Mouse (Mus musculus): Measurements from ENCODE around the gene Idh3a. TPM values are rescaled to one million over a fixed set of nuclear protein-coding genes. Genes with fewer than 3 reads are reported as not detected.

Idh3a gene
- polyA plus RNA-seq, 1 experiment: 84.4 TPM

DNA sequence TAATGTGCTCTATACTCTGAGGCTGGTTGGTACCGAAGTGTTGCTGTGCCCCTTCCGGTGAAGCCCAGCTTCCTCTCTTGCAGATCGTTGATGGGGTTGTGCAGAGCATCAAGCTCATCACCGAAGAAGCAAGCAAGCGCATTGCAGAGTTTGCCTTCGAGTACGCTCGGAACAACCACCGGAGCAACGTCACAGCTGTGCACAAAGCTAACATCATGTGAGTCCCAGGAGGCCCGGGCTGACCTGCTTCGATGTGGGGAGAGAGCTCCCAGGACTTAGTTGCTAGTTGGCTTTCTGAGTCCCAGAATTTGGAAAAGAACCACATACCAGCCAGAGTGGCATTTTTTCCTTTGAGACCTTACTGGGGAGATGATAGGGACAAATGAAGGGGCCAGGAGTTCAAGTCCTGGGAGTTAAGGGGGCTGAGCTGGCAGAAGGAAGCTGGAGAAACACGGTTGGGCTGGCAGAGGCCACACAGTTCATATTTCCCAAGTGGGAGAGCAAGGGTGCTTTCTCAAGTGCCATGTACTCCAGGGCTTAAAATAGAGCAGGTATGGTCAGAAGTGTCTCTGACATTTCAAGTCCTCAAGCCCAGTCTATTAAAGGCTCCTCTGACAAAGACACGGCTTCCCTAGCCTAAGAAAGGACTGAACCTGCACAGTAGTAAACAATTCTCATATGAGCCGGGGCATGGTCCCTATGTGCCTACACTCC is 10.8 kb downstream of the Idh3a start:
- no peaks in the 10 kb centered on the region for H3K27me3 ChIP-seq (ENCODE audit: control insufficient read depth, insufficient read depth, insufficient read length)
- peaks cover 96% of the 10 kb centered on the region for H3K36me3 ChIP-seq (ENCODE audit: control insufficient read depth, insufficient read depth)
- H3K4me3 ChIP-seq (ENCODE audit: insufficient read depth, poor library complexity, severe bottlenecking): no peak overlapping the region
- no peak for TF ChIP-seq USF1 (IDR thresholded peaks at IDR 0.05; ENCODE audit: low read depth)
- TF ChIP-seq CEBPB (IDR thresholded peaks at IDR 0.05; ENCODE audit: low read depth): no peak
- TF ChIP-seq MAX (IDR thresholded peaks at IDR 0.05): no peak
- no peak for TF ChIP-seq FOSL1 (IDR thresholded peaks at IDR 0.05; ENCODE audit: insufficient read depth, low read length, poor library complexity, severe bottlenecking)
- no peak for TF ChIP-seq MYOD1 (IDR thresholded peaks at IDR 0.05; ENCODE audit: control insufficient read depth, insufficient read length, low read depth)
- no peak for TF ChIP-seq CTCF (IDR thresholded peaks at IDR 0.05; ENCODE audit: control insufficient read depth, insufficient read depth, insufficient read length)
- TF ChIP-seq MYOG (IDR thresholded peaks at IDR 0.05; ENCODE audit: control insufficient read depth, extremely low read depth, insufficient read length): no peak
- no peak overlapping the region for H3ac ChIP-seq (ENCODE audit: control insufficient read depth, insufficient read length, low read depth)
- H3K79me3 ChIP-seq (ENCODE audit: low read depth): no peaks in the 10 kb centered on the region
- no peaks in the 10 kb centered on the region for H3K79me2 ChIP-seq (ENCODE audit: control insufficient read depth, insufficient read depth)

GRCm38 (mm10) chr9:54602386-54602785 is 16.3 kb downstream of the Idh3a start:
- H3K27me3 ChIP-seq (ENCODE audit: control insufficient read depth, insufficient read depth, insufficient read length): no peaks in the 10 kb centered on the region
- TF ChIP-seq USF1 (IDR thresholded peaks at IDR 0.05; ENCODE audit: low read depth) (no peak), MAX (IDR thresholded peaks at IDR 0.05) (no peak), CTCF (IDR thresholded peaks at IDR 0.05; ENCODE audit: control insufficient read depth, insufficient read depth, insufficient read length) (no peak), MYOG (IDR thresholded peaks at IDR 0.05; ENCODE audit: control insufficient read depth, extremely low read depth, insufficient read length) (no peak), CEBPB (IDR thresholded peaks at IDR 0.05; ENCODE audit: low read depth) (no peak), FOSL1 (IDR thresholded peaks at IDR 0.05; ENCODE audit: insufficient read depth, low read length, poor library complexity, severe bottlenecking) (no peak), MYOD1 (IDR thresholded peaks at IDR 0.05; ENCODE audit: control insufficient read depth, insufficient read length, low read depth) (no peak)
- H3K4me3 ChIP-seq (ENCODE audit: insufficient read depth, poor library complexity, severe bottlenecking): no peak overlapping the region
- H3K36me3 ChIP-seq (ENCODE audit: control insufficient read depth, insufficient read depth): peaks cover 87% of the 10 kb centered on the region
- H3K79me2 ChIP-seq (ENCODE audit: control insufficient read depth, insufficient read depth): no peaks in the 10 kb centered on the region
- no peaks in the 10 kb centered on the region for H3K79me3 ChIP-seq (ENCODE audit: low read depth)
- no peak overlapping the region for H3ac ChIP-seq (ENCODE audit: control insufficient read depth, insufficient read length, low read depth)

DNA sequence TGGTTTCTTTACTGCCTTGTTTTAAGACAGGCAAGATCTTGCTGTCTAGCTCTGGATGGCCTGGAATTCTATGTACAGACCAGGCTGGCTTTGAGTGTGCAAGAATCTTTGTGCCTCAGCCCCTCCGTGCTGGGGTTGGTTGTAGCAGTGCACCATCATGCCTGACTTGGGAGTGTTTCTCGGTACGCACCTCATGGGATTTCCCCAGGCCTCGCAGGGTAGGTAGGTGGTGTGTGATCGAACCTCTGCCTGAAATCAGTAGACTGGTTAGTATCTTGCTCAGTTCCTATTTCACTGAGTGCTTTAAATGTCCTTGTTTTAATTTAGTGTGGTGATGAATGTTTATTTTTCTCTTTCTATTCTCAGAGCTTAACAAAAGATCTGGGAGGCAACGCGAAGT is 16.8 kb downstream of the Idh3a start:
- TF ChIP-seq CTCF (IDR thresholded peaks at IDR 0.05; ENCODE audit: control insufficient read depth, insufficient read depth, insufficient read length) (no peak), MAX (IDR thresholded peaks at IDR 0.05) (no peak), CEBPB (IDR thresholded peaks at IDR 0.05; ENCODE audit: low read depth) (no peak), FOSL1 (IDR thresholded peaks at IDR 0.05; ENCODE audit: insufficient read depth, low read length, poor library complexity, severe bottlenecking) (no peak), MYOG (IDR thresholded peaks at IDR 0.05; ENCODE audit: control insufficient read depth, extremely low read depth, insufficient read length) (no peak), USF1 (IDR thresholded peaks at IDR 0.05; ENCODE audit: low read depth) (no peak), MYOD1 (IDR thresholded peaks at IDR 0.05; ENCODE audit: control insufficient read depth, insufficient read length, low read depth) (no peak)
- no peaks in the 10 kb centered on the region for H3K27me3 ChIP-seq (ENCODE audit: control insufficient read depth, insufficient read depth, insufficient read length)
- H3K36me3 ChIP-seq (ENCODE audit: control insufficient read depth, insufficient read depth): peaks cover 84% of the 10 kb centered on the region
- H3K79me3 ChIP-seq (ENCODE audit: low read depth): no peaks in the 10 kb centered on the region
- no peak overlapping the region for H3ac ChIP-seq (ENCODE audit: control insufficient read depth, insufficient read length, low read depth)
- H3K79me2 ChIP-seq (ENCODE audit: control insufficient read depth, insufficient read depth): no peaks in the 10 kb centered on the region
- no peak overlapping the region for H3K4me3 ChIP-seq (ENCODE audit: insufficient read depth, poor library complexity, severe bottlenecking)

GRCm38 (mm10) chr9:54604131-54604654 is 18.1 kb downstream of the Idh3a start:
- H3K79me2 ChIP-seq (ENCODE audit: control insufficient read depth, insufficient read depth): no peaks in the 10 kb centered on the region
- TF ChIP-seq MAX (IDR thresholded peaks at IDR 0.05) (no peak), MYOD1 (IDR thresholded peaks at IDR 0.05; ENCODE audit: control insufficient read depth, insufficient read length, low read depth) (peak; percentile 26)
- no peaks in the 10 kb centered on the region for H3K27me3 ChIP-seq (ENCODE audit: control insufficient read depth, insufficient read depth, insufficient read length)
- no peak overlapping the region for H3K4me3 ChIP-seq (ENCODE audit: insufficient read depth, poor library complexity, severe bottlenecking)
- peaks cover 84% of the 10 kb centered on the region for H3K36me3 ChIP-seq (ENCODE audit: control insufficient read depth, insufficient read depth)
- no peak overlapping the region for H3ac ChIP-seq (ENCODE audit: control insufficient read depth, insufficient read length, low read depth)
- no peaks in the 10 kb centered on the region for H3K79me3 ChIP-seq (ENCODE audit: low read depth)

GRCm38 (mm10) chr9:54604886-54605285 is 18.8 kb downstream of the Idh3a start:
- Histone ChIP-seq H3K4me3 (ENCODE audit: insufficient read depth, poor library complexity, severe bottlenecking) (no peak overlapping the region), H3ac (ENCODE audit: control insufficient read depth, insufficient read length, low read depth) (no peak overlapping the region), H3K36me3 (ENCODE audit: control insufficient read depth, insufficient read depth) (peaks cover 84% of the 10 kb centered on the region), H3K79me3 (ENCODE audit: low read depth) (no peaks in the 10 kb centered on the region), H3K27me3 (ENCODE audit: control insufficient read depth, insufficient read depth, insufficient read length) (no peaks in the 10 kb centered on the region), H3K79me2 (ENCODE audit: control insufficient read depth, insufficient read depth) (no peaks in the 10 kb centered on the region)
- TF ChIP-seq CTCF (IDR thresholded peaks at IDR 0.05; ENCODE audit: control insufficient read depth, insufficient read depth, insufficient read length): peak; percentile 5
- no peak for TF ChIP-seq MAX (IDR thresholded peaks at IDR 0.05)
- no peak for TF ChIP-seq USF1 (IDR thresholded peaks at IDR 0.05; ENCODE audit: low read depth)

GRCm38 (mm10) chr9:54612781-54613191 is 26.7 kb downstream of the Idh3a start:
- TF ChIP-seq FOSL1 (IDR thresholded peaks at IDR 0.05; ENCODE audit: insufficient read depth, low read length, poor library complexity, severe bottlenecking) (no peak), MYOG (IDR thresholded peaks at IDR 0.05; ENCODE audit: control insufficient read depth, extremely low read depth, insufficient read length) (no peak), MYOD1 (IDR thresholded peaks at IDR 0.05; ENCODE audit: control insufficient read depth, insufficient read length, low read depth) (no peak), MAX (IDR thresholded peaks at IDR 0.05) (no peak), CEBPB (IDR thresholded peaks at IDR 0.05; ENCODE audit: low read depth) (no peak), CTCF (IDR thresholded peaks at IDR 0.05; ENCODE audit: control insufficient read depth, insufficient read depth, insufficient read length) (no peak), USF1 (IDR thresholded peaks at IDR 0.05; ENCODE audit: low read depth) (no peak)
- Histone ChIP-seq H3K79me3 (ENCODE audit: low read depth) (no peaks in the 10 kb centered on the region), H3K36me3 (ENCODE audit: control insufficient read depth, insufficient read depth) (peaks cover 86% of the 10 kb centered on the region), H3K79me2 (ENCODE audit: control insufficient read depth, insufficient read depth) (no peaks in the 10 kb centered on the region), H3ac (ENCODE audit: control insufficient read depth, insufficient read length, low read depth) (no peak overlapping the region), H3K4me3 (ENCODE audit: insufficient read depth, poor library complexity, severe bottlenecking) (no peak overlapping the region), H3K27me3 (ENCODE audit: control insufficient read depth, insufficient read depth, insufficient read length) (no peaks in the 10 kb centered on the region)
